Mouse (Mus musculus) myocyte (in vitro differentiated cells): ENCODE results near the gene Cyp2j13. TPM values are rescaled to one million over a fixed set of nuclear protein-coding genes. Genes with fewer than 3 reads are reported as not detected.
"Not testable (repeated sequence)": the region's sequence is repeated elsewhere in the genome, so short reads cannot be mapped to it uniquely, and the experiment has no call there.

ENCODE experiments used
- H3K27me3 ChIP-seq: one replicate; pipeline ENCODE4 v1.6.1; 2011; ENCODE audit not compliant: control insufficient read depth, insufficient read depth, insufficient read length
- H3K36me3 ChIP-seq: one replicate; pipeline ENCODE4 v1.6.1; 2011; ENCODE audit not compliant: control insufficient read depth, insufficient read depth
- H3K4me2 ChIP-seq: one replicate; pipeline ENCODE4 v1.6.1; 2011; ENCODE audit warnings: low read depth, control low read depth
- H3K4me3 ChIP-seq: one replicate; pipeline ENCODE4 v1.5.1; 2011; ENCODE audit warnings: mild to moderate bottlenecking, control low read depth, moderate library complexity
- H3K79me2 ChIP-seq: one replicate; pipeline ENCODE4 v1.6.1; 2011; ENCODE audit not compliant: control insufficient read depth, insufficient read depth
- H3ac ChIP-seq: one replicate; pipeline ENCODE4 v1.6.1; 2011; ENCODE audit not compliant: control insufficient read depth, insufficient read length
- CEBPB ChIP-seq: IDR thresholded peaks from 2 replicates; pipeline ENCODE4 v1.6.1; 2011; ENCODE audit warnings: mild to moderate bottlenecking, moderate library complexity; ENCODE audit not compliant: poor library complexity, insufficient read depth, severe bottlenecking
- E2F4 ChIP-seq: IDR thresholded peaks from one replicate; pipeline ENCODE4 v1.6.1; 2011; ENCODE audit warnings: mild to moderate bottlenecking, control low read depth, moderate library complexity; ENCODE audit not compliant: insufficient read depth
- MAX ChIP-seq: IDR thresholded peaks from one replicate; pipeline ENCODE4 v1.6.1; 2011; ENCODE audit warnings: low read depth, mild to moderate bottlenecking, control low read depth
- MYOD1 ChIP-seq, 3 experiments: IDR thresholded peaks; one replicate each; pipeline ENCODE4 v1.6.1; 2011; ENCODE audit warnings: control low read depth in 2 of 3, low read depth in 2 of 3, mild to moderate bottlenecking in 2 of 3, moderate library complexity in 1 of 3; ENCODE audit not compliant: insufficient read length in 2 of 3, control insufficient read depth in 1 of 3
- MYOG ChIP-seq, 3 experiments: IDR thresholded peaks; one replicate each; pipeline ENCODE4 v1.6.1; 2011; ENCODE audit warnings: control low read depth in 2 of 3, low read depth in 2 of 3, mild to moderate bottlenecking in 2 of 3; ENCODE audit not compliant: insufficient read length in 2 of 3, control insufficient read depth in 1 of 3, insufficient read depth in 1 of 3
- POLR2A ChIP-seq: IDR thresholded peaks from one replicate; pipeline ENCODE4 v1.6.1; 2011; ENCODE audit warnings: low read depth, mild to moderate bottlenecking, control low read depth, moderate library complexity; ENCODE audit not compliant: insufficient read length
- POLR2AphosphoS2 ChIP-seq: IDR thresholded peaks from one replicate; pipeline ENCODE4 v1.6.1; 2011; ENCODE audit warnings: low read depth, control low read depth; ENCODE audit not compliant: insufficient read length
- REST ChIP-seq: IDR thresholded peaks from one replicate; pipeline ENCODE4 v1.6.1; 2011; ENCODE audit warnings: mild to moderate bottlenecking, control low read depth, moderate library complexity; ENCODE audit not compliant: insufficient read depth, insufficient read length
- SRF ChIP-seq: IDR thresholded peaks from one replicate; pipeline ENCODE4 v1.6.1; 2011; ENCODE audit warnings: low read depth; ENCODE audit not compliant: control insufficient read depth, insufficient read length
- TCF12 ChIP-seq: IDR thresholded peaks from one replicate; pipeline ENCODE4 v1.6.1; 2011; ENCODE audit warnings: mild to moderate bottlenecking, control low read depth; ENCODE audit not compliant: poor library complexity, insufficient read depth, severe bottlenecking
- TCF3 ChIP-seq: IDR thresholded peaks from one replicate; pipeline ENCODE4 v1.6.1; 2011; ENCODE audit warnings: low read depth, control low read depth; ENCODE audit not compliant: insufficient read length
- USF1 ChIP-seq: IDR thresholded peaks from one replicate; pipeline ENCODE4 v1.6.1; 2011; ENCODE audit warnings: low read depth, mild to moderate bottlenecking, control low read depth, moderate library complexity
- polyA plus RNA-seq: library from polyadenylated mRNA; unstranded; fragments of >200 nt; fragmentation: generic; extraction: Trizol; gene quantifications from one replicate; pipeline ENCODE4 v1.2.1, GENCODE M21; 2012; ENCODE audit warnings: missing spikeins

The Cyp2j13 gene
- polyA plus RNA-seq, 1 experiment: not detected

GRCm38 (mm10) chr4:96060106-96060505 is 17.2 kb downstream of the Cyp2j13 start:
- no peaks in the 10 kb centered on the region for H3K27me3 ChIP-seq
- H3K4me3 ChIP-seq: no peak overlapping the region
- H3K36me3 ChIP-seq: no peaks in the 10 kb centered on the region
- TF ChIP-seq MYOD1 (IDR thresholded peaks at IDR 0.05; ENCODE audit: control insufficient read depth in 1 of 3, insufficient read length in 2 of 3, low read depth in 2 of 3) (no peak), E2F4 (no peak), MAX (no peak), MYOG (IDR thresholded peaks at IDR 0.05; ENCODE audit: control insufficient read depth in 1 of 3, insufficient read depth in 1 of 3, insufficient read length in 2 of 3, low read depth in 2 of 3) (no peak), SRF (no peak), TCF12 (no peak)
- H3K79me2 ChIP-seq: no peaks in the 10 kb centered on the region
- no peak overlapping the region for H3ac ChIP-seq
- no peak overlapping the region for H3K4me2 ChIP-seq

GRCm38 (mm10) chr4:96028412-96028811 is 48.9 kb downstream of the Cyp2j13 start:
- H3ac ChIP-seq: no peak overlapping the region
- H3K4me2 ChIP-seq: no peak overlapping the region
- no peaks in the 10 kb centered on the region for H3K27me3 ChIP-seq
- no peaks in the 10 kb centered on the region for H3K79me2 ChIP-seq
- TF ChIP-seq MAX: no peak
- no peak for TF ChIP-seq MYOG (IDR thresholded peaks at IDR 0.05; ENCODE audit: control insufficient read depth in 1 of 3, insufficient read depth in 1 of 3, insufficient read length in 2 of 3, low read depth in 2 of 3)
- no peak for TF ChIP-seq CEBPB
- TF ChIP-seq MYOD1 (IDR thresholded peaks at IDR 0.05; ENCODE audit: control insufficient read depth in 1 of 3, insufficient read length in 2 of 3, low read depth in 2 of 3): no peak
- no peak for TF ChIP-seq TCF3
- TF ChIP-seq USF1: no peak
- no peak for TF ChIP-seq TCF12
- TF ChIP-seq E2F4: no peak
- no peaks in the 10 kb centered on the region for H3K36me3 ChIP-seq
- no peak overlapping the region for H3K4me3 ChIP-seq

- peak overlapping the region; percentile 19 for H3K4me2 ChIP-seq
- no peak overlapping the region for H3ac ChIP-seq
- no peaks in the 10 kb centered on the region for H3K36me3 ChIP-seq
- no peaks in the 10 kb centered on the region for H3K79me2 ChIP-seq
- H3K27me3 ChIP-seq: no peaks in the 10 kb centered on the region
- no peak for TF ChIP-seq POLR2AphosphoS2
- no peak for TF ChIP-seq E2F4
- no peak for TF ChIP-seq USF1
- no peak for TF ChIP-seq MAX
- TF ChIP-seq SRF: no peak
- no peak for TF ChIP-seq CEBPB
- no peak for TF ChIP-seq MYOD1 (IDR thresholded peaks at IDR 0.05; ENCODE audit: control insufficient read depth in 1 of 3, insufficient read length in 2 of 3, low read depth in 2 of 3)
- no peak for TF ChIP-seq TCF12
- TF ChIP-seq MYOG (IDR thresholded peaks at IDR 0.05; ENCODE audit: control insufficient read depth in 1 of 3, insufficient read depth in 1 of 3, insufficient read length in 2 of 3, low read depth in 2 of 3): no peak
- TF ChIP-seq POLR2A: no peak
- TF ChIP-seq REST: no peak
- no peak overlapping the region for H3K4me3 ChIP-seq
These were observed 54.5 kb downstream of the Cyp2j13 start for GRCm38 (mm10) chr4:96022803-96023202.

GRCm38 (mm10) chr4:96016875-96017274 is 60.5 kb downstream of the Cyp2j13 start:
- no peaks in the 10 kb centered on the region for H3K36me3 ChIP-seq

GRCm38 (mm10) chr4:95982221-95982620 is 95.1 kb downstream of the Cyp2j13 start:
- H3K4me2 ChIP-seq, H3K27me3 ChIP-seq, H3K4me3 ChIP-seq, H3K36me3 ChIP-seq, H3ac ChIP-seq, H3K79me2 ChIP-seq: not testable (repeated sequence)

More at GRCm38 (mm10) chr4:96016875-96017274, 60.5 kb downstream of the Cyp2j13 start:
- Histone ChIP-seq H3K79me2 (no peaks in the 10 kb centered on the region), H3K4me2 (no peak overlapping the region), H3K27me3 (no peaks in the 10 kb centered on the region), H3K4me3 (no peak overlapping the region), H3ac (no peak overlapping the region)
- no peak for TF ChIP-seq MYOG (IDR thresholded peaks at IDR 0.05; ENCODE audit: control insufficient read depth in 1 of 3, insufficient read depth in 1 of 3, insufficient read length in 2 of 3, low read depth in 2 of 3)
- TF ChIP-seq E2F4: no peak
- TF ChIP-seq CEBPB: no peak
- no peak for TF ChIP-seq REST
- no peak for TF ChIP-seq MAX
- no peak for TF ChIP-seq SRF
- no peak for TF ChIP-seq TCF12
- TF ChIP-seq MYOD1 (IDR thresholded peaks at IDR 0.05; ENCODE audit: control insufficient read depth in 1 of 3, insufficient read length in 2 of 3, low read depth in 2 of 3): no peak
- no peak for TF ChIP-seq POLR2AphosphoS2
- TF ChIP-seq POLR2A: no peak
- TF ChIP-seq TCF3: no peak
- TF ChIP-seq USF1: no peak

Other genes with a start within 250 kb of the Cyp2j13 start
- 0.10 TPM for gene Hook1, start 110.3 kb downstream of the Cyp2j13 start, polyA plus RNA-seq
- not detected for gene Cyp2j12, start 63.6 kb upstream of the Cyp2j13 start, polyA plus RNA-seq
- gene Cyp2j7, start 159.1 kb upstream of the Cyp2j13 start, polyA plus RNA-seq: not detected